Mouse (Mus musculus): ENCODE measurements at regions not wholly inside any gene's neighbourhood (a gene's known extent, or its start where the extent isn't known, plus 50 kb on each side); places are given as distances from the start of the nearest gene placed in this dataset.

DNA sequence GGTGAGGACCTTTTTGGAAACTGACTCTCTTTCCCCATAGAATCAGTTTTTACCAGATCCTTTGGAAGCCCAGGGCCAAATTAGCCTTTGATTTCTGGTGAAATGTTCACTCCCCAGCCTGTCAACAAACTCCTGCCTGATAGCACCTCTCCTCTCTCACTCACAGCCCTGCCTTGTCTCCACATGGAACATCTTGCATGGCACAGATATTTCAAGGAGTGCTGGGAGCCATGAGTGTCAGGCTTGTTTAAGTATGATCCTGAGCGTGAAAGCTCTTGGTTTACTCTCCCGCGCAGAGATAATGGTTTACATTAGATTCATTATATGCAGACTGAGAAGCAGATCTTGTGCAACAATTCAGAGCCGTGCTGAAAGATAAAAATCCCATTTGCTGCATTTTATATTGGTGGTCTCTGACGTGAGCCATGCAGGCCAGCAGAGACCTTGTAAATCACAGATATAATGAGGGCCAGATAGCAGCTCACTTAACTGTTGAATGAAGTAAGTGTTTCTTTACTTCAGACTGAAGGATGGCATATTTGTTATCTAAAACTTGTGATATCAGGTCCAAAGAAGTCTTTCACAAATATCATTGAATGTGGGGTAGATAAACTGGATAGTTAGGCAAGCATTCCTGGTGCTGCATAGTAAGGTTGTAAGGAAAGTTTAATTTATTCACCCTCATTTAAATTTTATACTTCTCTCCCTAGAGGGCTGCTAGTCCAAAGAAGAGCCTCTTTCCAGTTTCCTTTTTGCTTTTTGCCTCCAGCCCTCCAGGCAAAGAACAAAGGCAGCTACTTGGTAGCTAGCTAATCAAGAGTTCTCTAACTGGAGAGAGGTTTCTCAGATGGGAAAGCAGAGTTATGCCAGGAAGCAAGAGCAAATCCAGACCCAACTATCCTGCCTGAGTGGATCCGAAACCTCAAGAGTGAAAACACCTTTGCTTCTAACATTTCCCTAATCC lies 81.8 kb downstream of the Tbx18 start:
- DNase-seq (ENCODE audit: low read depth), result no peak

DNA sequence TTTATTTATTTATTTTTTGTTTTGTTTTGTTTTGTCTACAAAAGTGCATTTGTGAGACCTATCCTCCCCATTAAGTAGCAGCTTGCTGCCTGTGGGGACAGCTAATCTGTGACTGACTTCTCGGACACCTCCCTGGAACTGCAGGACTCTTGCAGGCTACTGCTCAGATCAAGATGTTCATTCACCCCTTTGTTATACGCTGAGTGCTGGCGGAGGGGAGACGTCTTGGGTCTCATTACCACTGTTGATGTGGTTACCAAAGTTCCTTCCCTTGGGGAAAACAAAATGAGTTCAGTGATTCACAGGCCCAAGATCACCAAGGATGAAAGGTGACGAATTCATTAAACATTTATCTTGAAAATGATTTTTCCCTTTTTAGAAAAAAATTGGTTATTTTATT lies 82.7 kb downstream of the Tbx18 start:
- DNase-seq (ENCODE audit: low read depth), result no peak

DNA sequence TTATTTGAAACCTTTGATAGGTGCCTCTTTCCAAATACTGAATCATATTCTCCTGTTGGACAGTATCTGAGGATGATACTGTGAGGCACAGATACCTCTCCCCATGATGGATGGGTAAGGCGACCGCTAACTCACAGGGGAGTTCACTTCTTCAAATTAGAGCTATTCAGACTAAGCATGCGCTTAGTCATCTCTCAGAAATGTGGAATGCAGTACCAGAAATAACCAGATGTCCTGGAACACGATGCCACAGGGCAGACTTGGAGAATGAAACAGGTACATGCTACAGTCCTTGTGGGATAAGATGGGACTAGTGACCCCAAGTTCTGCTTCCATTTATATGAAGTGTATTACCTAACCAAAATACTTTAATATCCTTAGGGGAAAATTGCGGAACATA lies 86.0 kb downstream of the Tbx18 start:
- DNase-seq (ENCODE audit: low read depth), result no peak

DNA sequence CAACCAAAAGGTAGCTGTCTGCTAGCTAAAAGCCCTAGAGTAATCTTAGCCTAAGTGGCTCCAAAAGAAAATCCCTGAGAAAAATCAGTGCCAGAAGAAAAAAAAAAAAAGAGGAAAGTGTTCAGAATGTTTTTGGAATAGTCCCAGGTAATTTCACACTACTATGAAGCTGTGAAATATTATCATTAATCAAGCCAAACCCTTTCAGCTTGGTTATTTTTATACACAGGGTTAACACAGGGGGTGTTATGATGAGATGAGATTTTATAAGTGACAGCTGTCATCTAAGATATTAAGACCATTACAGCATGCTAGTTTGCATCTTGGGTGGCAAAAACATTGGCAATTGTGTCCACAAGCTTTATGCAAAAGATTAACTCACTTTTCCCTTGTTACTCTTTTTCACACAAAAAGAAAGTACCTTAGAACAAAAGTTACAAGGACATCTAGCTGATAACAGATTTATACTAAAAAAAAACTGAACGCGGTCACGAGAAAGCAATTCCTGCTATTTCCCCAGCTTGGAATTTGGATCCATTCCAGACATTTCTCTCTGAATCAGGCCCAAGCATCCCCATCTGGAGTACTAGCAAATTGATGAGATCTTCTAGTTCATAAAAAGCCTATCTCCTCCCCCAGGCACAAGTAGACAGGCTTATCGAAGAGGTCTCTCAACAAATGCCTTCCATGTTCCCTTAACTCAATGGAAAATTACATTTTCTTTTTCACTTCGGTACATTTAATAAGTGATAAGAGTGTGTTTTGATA lies 97.0 kb downstream of the Tbx18 start:
- DNase-seq (ENCODE audit: low read depth), result no peak

DNA sequence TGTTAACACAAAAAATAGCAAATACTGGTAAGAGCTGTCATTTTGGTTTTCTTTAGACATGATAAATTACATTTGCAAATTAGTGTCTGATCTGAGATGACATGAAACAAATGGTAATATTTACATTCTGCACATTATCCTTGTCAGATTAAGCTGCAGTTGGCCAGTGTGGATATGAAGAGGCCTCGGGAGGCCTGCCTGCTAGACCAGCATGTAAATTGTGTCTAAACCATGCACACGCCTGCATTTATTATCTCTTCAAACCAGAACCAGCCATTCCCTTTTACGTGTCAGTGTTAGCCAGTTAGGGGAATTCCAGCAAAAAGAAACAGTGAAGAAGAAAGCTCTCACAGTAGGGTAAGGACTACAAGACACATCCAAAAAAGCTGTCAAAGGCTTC lies 104.6 kb downstream of the Tbx18 start:
- no peak for DNase-seq (ENCODE audit: low read depth)

DNA sequence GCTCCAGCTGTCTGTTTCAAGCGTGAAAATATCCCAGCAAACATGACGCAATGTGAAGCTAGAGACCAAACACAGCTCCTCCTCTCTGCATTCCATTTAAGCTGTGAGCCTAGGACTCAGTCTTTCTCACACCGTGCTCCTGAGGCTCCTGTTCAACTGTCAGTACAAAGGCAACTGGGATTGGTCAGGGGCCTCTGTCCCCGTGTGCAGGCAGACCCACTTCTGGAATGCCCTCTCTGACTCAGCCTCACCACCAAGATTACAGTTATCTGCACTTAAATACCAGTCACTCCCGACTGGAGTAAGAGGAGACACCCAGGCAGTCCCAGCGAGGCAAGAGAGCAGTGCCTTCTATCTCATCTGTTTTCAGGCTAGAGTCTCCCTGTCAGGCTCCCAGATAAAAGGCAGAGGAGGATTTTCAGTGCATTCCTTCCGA lies 112.8 kb downstream of the Tbx18 start:
- DNase-seq (ENCODE audit: low read depth), result no peak

DNA sequence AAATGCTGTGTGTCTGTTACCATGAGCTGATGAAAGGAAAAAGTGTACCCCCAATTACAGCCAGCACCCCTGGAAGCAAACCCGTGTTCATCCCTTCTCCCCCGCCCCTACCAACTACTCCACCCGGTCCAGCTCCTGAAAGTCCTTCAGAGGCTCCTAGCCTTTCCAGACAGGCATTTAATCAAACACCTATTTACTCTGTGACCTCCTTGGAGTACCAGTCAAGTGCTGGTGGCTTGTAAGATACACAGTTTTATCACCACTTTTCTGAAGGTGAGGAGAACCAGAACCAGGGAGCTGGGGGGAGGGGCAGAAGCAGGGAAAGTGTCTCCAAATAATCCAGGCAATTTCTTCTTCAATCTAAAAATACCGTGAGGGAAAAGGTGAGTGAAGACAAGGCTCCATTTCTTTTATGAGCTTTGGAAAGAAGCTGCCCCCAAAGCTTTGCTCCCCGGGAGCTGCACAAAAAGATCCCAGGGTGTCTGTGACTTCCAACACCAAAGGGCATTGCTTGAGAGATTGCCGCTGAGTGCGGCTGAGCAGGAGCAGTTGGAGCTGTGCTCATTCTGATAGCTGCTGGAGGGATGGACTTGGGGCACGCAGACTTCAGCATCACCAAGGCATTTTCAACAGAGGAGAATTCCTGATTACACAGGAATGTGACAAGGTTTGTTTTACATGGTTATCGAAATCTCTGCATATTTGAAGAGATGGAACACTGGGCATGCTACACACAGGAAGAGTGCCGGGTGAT lies 123.0 kb downstream of the Tbx18 start:
- DNase-seq (ENCODE audit: low read depth), result no peak

DNA sequence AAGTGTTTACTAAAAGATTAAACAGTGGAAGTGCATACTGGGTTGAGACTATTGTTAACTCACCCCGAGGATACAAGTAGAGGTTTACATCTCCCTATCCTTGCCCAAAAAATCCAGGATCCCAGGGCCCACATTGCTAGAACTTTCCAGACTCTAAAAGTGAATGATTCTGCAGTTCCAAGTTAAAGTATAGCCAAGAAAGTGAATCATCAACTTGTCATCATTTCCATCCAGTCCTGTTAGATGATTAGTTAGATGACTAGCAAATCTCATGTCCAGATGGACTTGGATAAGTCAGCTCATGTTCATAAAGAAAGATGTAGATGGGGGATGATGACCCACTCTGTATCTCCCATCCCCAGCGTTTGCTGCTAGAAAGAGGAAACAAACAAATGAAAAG lies 155.5 kb downstream of the Tbx18 start:
- no peak for DNase-seq (ENCODE audit: low read depth)

DNA sequence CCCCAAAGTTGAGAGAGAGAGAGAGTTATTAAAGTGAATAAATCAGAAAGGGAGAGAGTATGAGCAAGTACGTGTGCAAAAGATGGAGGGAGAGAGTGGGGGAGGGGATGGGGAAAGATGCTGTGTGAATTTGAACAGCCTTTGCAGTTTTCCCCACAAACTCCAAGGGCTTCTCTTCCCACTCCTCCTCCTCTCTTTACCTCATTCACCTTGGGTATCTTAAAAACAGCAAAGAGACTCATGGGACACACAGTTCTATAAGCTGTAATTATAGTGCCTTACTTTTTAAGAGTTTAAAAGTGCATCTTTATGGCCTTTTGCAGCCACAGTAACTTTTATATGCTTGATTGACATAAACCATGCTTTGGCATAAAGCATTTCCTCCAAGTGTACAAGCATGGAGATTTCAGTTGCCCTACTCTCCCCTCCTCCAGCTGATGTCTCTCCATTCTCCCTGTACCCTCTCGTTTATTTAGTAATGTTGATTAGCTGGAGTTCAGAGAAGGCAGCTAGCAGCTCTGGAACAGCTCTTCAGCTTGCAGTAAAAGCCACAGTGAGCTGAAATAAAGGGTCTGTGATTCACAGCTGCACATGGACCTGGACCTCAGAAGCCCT lies 156.7 kb downstream of the Tbx18 start:
- no peak for DNase-seq (ENCODE audit: low read depth)

DNA sequence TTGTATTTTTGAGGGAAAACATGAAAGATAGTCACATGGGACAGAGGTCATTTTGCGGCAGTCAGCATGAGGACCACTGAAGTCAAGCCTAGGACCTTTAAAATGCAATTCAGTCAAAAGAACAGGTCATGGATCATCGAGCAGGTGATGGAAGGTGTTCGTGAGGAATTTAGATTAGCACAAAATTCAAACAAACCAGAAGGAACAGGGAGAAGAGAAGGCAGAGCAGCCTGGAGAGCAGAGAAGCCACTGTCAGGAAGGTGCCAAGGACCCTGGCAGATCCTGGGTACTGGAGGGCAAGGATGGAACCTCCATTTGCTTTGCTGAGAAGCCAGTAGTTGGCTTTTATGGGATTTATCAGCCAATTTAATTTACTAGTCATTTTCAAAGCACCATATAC lies 167.8 kb downstream of the Tbx18 start:
- no peak for DNase-seq (ENCODE audit: low read depth)

DNA sequence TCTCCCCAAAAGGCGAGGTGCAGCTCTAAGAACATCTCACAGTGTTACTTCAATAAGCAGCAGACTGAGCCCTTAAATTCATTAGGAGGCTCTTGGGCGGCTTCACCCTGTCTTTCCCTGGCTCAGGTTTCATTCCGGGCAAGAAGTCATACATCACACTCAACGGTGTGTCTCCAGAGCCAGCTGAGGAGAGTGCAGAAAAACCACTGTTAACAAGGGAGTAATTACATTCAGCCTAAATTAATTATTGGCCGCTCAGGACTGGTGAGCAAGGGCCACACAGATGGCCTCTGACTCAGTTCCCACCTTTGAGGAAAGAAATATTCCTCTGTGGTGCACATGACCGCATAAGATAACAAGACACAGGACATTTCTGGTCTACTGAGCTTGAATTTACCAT lies 168.3 kb downstream of the Tbx18 start:
- DNase-seq (ENCODE audit: low read depth), result no peak

DNA sequence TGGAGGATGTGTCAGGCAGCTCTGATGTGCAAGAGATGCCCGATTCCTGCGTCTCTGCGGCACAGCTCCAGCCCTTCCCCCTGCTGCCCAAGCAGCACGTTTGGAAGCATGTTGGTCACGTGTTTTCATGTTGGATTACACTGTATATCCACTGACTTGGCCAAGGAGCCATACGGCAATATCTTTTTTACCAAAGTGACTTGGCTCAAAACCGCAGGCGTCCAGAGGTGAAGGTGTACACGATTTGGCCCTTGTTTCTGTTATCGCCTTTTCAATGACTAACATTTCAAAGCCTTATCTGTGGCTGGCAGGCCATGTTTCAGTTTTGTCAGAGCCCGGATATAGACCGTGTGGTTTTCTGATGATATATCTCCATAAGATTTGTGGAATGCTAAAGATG lies 173.2 kb downstream of the Tbx18 start:
- no peak for DNase-seq (ENCODE audit: low read depth)

DNA sequence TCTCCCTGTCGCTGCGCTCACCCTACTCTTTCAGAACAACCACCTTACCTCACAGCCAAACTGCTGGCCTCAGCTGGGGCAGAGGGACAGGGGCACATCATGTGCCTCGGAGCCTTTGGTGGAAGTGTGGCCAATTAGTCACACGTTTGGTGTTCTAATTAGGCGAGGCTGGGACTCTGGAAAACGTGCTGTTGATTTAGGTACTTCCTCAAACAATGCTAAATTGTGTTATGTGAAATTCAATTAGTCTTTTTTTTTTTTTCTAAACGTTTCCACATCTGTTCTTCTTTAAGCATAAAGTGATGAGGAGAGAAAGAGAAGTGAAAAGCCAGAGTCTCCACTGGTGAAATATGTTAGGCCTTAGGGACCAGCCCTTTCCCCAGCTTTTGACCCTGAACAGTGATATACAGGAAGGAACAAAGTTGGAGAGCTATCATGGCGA lies 174.1 kb downstream of the Tbx18 start:
- DNase-seq (ENCODE audit: low read depth), result no peak

DNA sequence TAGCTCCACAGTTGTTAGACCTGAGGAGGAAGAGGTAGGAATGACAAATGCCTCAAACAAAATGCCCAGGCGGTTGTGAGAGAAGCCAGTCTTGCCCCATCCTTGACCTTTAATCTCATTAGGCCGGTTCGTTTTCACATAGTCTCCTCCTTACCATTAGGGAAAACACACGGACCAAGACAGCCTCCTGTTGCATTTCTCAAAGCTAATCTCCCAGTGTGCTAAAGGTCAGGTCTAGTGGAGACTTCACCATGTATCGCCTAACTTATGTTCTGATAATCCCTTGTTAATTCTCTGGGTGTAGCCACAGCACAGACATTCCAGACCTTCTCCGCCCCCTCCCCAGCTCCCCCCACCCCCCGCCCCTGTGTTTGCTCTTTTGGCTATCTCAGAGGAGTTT lies 174.5 kb downstream of the Tbx18 start:
- DNase-seq (ENCODE audit: low read depth), result no peak

DNA sequence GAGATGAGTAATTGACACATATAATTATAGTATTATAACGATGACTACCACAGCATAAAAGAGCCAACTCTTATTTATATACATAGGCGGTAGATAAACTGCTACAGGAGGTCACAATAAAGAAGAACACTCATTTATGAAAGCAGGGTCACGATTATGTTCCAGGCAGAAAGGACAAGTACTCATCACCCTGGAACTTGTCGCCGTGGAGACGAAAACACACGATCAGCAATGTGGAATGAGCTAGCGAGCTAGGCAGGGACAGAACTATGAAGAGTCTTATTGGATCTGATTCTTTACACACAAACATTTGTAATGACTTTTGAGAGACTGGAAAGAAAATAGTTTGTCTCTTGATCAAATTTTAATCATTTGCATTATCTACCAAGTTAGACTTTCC lies 197.9 kb downstream of the Tbx18 start:
- DNase-seq (ENCODE audit: low read depth), result no peak

DNA sequence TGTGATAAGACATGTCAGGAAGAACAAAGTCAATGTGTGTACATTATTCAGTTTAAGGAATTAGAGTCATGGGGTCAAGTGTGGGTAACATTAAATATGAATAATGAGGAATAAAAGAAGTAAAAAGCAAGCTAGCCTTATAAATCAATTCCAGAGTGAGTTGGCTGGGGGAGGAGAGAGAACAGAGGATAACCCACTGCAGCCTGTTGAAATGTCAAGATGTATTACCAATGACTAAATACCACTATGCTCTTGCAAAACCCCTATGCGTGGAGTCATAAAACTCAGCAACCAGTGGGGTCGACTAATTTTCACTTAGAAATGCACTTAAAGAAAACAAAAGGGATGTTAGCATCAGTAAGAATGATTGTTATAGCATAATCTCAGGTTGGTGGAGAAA lies 201.2 kb downstream of the Tbx18 start:
- no peak for DNase-seq (ENCODE audit: low read depth)

DNA sequence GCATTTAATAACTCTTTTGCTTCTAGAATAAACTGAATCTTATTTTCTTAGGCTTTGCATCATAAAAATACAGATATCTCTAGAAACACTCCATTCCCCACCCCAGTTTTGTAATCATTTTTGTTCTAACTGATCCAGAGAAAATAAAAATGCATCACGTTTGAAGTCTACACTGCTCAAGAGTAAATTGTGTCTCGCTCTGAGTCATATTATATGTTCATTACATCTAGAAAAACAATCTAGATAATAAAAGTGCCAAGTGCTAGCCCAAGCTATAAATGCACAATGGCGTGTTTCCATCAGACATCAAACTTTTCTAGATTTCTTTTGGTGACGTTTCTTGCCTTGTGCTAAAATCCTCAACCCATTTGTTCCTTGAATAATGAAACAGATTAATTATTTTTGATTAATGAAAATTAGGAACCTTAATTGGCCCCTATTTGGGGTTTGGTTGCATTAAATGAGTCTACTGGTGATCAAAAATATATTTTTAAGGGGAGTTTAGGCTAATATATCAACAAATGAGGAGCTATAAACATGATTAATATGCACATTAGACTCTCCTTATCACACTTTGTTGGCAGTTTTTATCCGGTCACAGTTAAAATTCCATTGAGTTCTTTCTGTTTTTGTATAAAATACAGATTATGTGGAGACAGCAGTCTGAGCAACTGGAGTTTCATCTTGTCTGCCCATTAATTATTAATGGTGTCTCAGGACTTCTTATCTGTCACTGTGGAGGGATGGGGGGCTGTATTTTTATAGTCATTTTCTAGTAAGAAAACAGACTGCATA lies 206.0 kb downstream of the Tbx18 start:
- DNase-seq (ENCODE audit: low read depth), result no peak

DNA sequence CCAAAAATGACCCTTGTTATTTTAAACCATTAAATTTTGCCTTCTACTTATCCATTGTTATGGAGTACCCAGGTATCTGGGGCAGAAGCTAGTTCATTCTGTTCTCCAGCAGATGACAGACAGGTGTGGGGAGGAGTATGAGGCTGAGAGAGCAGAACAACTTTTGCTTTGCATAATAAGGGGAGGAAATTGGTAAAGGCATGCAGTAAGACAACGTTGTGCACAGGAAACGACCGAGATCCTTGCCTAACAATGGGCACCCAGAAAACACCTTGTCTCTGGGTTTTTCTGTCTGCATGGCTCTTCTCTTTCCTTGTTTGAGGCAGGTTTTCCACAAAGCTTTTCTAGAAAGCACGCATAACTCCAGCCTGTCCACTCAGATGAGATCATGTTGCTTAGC lies 220.4 kb downstream of the Tbx18 start:
- DNase-seq (ENCODE audit: low read depth), result no peak

DNA sequence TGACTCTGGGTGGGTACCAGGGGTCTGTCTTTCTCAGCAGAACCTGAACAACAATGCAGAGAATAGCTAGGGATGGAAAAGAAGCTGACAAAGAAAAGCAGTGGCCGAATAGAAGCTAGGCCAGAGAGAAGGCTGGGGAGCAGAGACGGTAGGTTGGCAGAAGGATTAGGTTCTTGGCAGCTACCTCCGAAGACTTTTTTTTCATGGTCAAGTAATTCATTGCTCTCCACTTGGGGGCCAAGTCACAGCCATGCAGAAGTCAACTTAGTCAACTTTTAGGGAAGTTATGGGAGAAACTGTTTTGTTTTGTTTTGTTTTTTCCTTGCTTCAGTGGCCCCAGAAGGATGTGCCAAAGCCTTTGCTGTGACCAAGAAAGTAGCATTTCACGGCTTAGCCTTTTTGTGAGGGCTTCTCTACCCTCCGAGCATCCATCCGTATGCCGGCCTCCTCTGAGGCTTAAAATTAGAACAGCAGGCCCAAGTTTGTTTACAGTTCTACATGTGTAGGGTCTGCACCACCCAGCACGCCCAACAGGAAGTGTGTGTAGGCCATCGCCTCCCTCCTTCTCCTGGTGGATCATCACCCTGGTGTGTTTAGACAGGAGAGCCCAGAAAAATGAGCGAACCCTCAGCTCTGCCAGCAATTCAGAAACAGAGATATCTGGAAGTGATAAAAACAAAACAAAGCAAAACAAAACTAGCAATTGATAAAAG lies 226.2 kb downstream of the Tbx18 start:
- DNase-seq (ENCODE audit: low read depth), result no peak

DNA sequence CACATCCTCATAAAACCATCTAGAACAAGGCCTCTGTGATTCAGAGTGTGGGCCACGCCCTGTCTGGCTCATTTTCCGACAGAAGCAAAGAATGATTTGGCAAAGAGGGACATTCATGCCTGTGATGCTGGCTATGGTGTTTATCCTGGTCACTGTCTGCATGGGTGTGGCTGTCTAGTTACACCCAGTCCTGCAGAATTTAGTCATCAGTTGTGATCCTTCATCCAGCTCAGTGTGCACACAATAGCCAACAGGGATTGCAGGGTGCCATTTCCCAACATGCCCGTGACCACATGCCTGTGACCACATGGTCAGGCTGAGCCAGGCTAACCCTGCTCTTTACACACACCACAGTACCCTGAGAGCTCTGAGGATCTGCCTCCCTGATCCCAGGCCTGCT lies 208.8 kb upstream of the Cep162 start:
- DNase-seq (ENCODE audit: low read depth), result no peak

DNA sequence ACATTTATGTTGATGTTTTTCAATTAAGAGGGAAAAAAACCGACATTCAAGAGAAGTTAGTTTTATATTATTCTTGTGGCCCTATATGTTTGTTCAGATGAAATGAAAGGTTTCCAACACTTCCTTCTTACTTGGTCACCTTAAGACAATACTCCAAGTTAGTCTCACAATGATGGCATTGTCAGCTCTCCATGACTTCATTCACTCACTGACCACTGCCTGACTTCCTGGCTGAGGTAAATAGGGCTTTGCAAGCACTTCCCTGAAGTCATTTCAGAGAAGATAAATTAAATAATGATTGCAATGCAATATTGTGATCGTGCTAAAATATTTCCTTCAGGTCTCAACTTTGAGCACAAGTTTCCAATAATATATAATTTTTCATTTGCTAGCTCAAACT lies 197.9 kb upstream of the Cep162 start:
- no peak for DNase-seq (ENCODE audit: low read depth)
